Mouse (Mus musculus) cerebellum, adult 2 months (tissue): Measurements from ENCODE around the gene Lrrfip2.

Experiments used
- CTCF ChIP-seq: fragments of 200-500 bp; IDR thresholded peaks from 2 replicates; pipeline ENCODE4 v1.5.1; 2011; ENCODE audit warnings: low read depth, mild to moderate bottlenecking, control low read depth, low read length, moderate library complexity, borderline replicate concordance; ENCODE audit not compliant: insufficient read depth
- POLR2A ChIP-seq: fragments of 200-500 bp; IDR thresholded peaks from 2 replicates; pipeline ENCODE4 v1.6.1; 2011; ENCODE audit warnings: low read length, control low read depth, borderline replicate concordance; ENCODE audit not compliant: insufficient read depth

GRCm38 (mm10) chr9:111209158-111209699 is 91.8 kb downstream of the Lrrfip2 start:
- no peak for TF ChIP-seq POLR2A
- no peak for TF ChIP-seq CTCF
